Mouse (Mus musculus) intestine, embryonic 15.5 days (tissue): ENCODE data around the gene Ctu1. TPM values are rescaled to one million over a fixed set of nuclear protein-coding genes. Genes with fewer than 3 reads are reported as not detected.

Experiments used
- ATAC-seq: fragments of 200-750 bp; cut with Nextera tagmentation; 2 replicates; pipeline ENCODE4 v1.8.0; 2017; ENCODE audit warnings: moderate TSS enrichment, moderate library complexity
- H3K27ac ChIP-seq: fragments of 300-500 bp; sonication (generic); 2 replicates; pipeline ENCODE4 v1.5.1; 2015; ENCODE audit warnings: mild to moderate bottlenecking, inconsistent platforms
- H3K27me3 ChIP-seq: fragments of 300-500 bp; sonication (generic); replicated peaks from 2 replicates; pipeline ENCODE4 v1.6.1; 2015; ENCODE audit warnings: inconsistent platforms
- H3K36me3 ChIP-seq: fragments of 300-500 bp; sonication (generic); 2 replicates; pipeline ENCODE4 v1.6.1; 2015; ENCODE audit warnings: inconsistent platforms
- H3K4me1 ChIP-seq: fragments of 300-500 bp; sonication (generic); replicated peaks from 2 replicates; pipeline ENCODE4 v1.6.1; 2015; ENCODE audit warnings: inconsistent platforms
- H3K4me2 ChIP-seq: fragments of 300-500 bp; sonication (generic); replicated peaks from 2 replicates; pipeline ENCODE4 v1.6.1; 2015; ENCODE audit warnings: mild to moderate bottlenecking, inconsistent platforms
- H3K4me3 ChIP-seq: fragments of 300-500 bp; sonication (generic); replicated peaks from 2 replicates; pipeline ENCODE4 v1.5.1; 2015; ENCODE audit warnings: inconsistent platforms
- H3K9ac ChIP-seq: fragments of 300-500 bp; sonication (generic); 2 replicates; pipeline ENCODE4 v1.6.1; 2015; ENCODE audit warnings: inconsistent platforms
- H3K9me3 ChIP-seq: fragments of 300-500 bp; sonication (generic); 2 replicates; pipeline ENCODE4 v1.6.1; 2016; ENCODE audit warnings: inconsistent platforms
- WGBS: fragments of 180-500 bp; shearing (Covaris S2); methylation state at CpG from one replicate; pipeline ENCODE4 v1.1.7; 2015; 5-methylcytosine and 5-hydroxymethylcytosine counted together
- polyA plus RNA-seq: library from polyadenylated mRNA; unstranded; fragments of >200 nt; fragmentation: Nextera tagmentation; extraction: Ambion mirVana; gene quantifications from 2 replicates; pipeline ENCODE4 v1.2.1, GENCODE M21; 2015

The Ctu1 gene
- polyA plus RNA-seq, 1 experiment from 2014 or later: 12.7 TPM

DNA sequence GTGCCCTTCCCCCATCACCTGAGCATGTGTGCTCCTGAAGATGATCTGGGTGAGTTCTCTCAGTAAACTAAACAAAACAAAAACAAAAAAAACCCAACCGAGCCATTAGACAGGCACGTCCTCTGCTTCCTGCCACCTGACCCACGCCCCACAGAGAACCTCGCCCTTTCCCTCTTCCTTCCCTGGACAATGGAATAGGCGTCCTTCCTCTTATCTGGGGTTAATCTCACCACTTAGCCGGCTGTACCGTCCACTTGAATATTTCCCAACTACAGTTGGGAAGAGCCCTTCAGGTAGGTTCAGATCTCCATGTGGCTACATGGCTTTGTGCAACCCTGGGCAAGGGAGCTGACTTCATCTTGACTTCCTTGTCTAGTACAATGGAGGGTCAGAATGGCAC, 13.3 kb downstream of the Ctu1 start:
- WGBS: 56% methylated on average over 7 of the region's 7 CpGs

DNA sequence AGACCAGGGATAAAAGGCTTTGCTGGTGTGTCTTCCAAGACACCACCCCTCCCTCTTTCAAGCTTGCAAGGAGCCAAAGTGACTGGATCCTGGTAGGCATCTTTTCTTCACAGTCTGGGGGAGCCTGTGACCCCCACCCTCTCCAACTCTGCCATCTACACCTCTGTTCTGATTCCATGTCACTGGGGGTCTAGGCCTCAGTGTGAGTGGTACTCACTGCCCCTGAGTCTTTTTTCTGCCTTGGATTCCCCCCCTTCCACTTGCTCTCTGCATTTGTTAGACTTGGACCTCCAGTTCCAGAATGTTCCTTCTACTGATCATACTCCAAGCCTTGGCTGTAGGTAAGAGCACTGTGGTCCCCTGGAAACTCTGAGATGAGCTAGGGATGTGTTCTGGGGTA, 18.3 kb downstream of the Ctu1 start, which contains the start of gene Klk14:
Gene Klk14 (plus strand): TSS at position 301 of the 400 bp plus-strand sequence.
- H3K9ac ChIP-seq: no peak within 1 kb of the TSS
- H3K27ac ChIP-seq: no peak within 1 kb of the TSS
- ATAC-seq: no peak
- H3K36me3 ChIP-seq: no peaks in the 10 kb centered on the region
- H3K4me2 ChIP-seq: no peak within 1 kb of the TSS
- H3K27me3 ChIP-seq: no peaks in the 10 kb centered on the region
- H3K4me3 ChIP-seq: no peak within 1 kb of the TSS
- no peaks in the 10 kb centered on the region for H3K9me3 ChIP-seq
- H3K4me1 ChIP-seq: no peaks in the 10 kb centered on the region

More for the DNA sequence above, 13.3 kb downstream of the Ctu1 start:
- Histone ChIP-seq H3K4me2 (no peak overlapping the region), H3K36me3 (no peaks in the 10 kb centered on the region), H3K4me3 (no peak overlapping the region), H3K27me3 (no peaks in the 10 kb centered on the region), H3K4me1 (no peaks in the 10 kb centered on the region), H3K9ac (no peak overlapping the region), H3K9me3 (no peaks in the 10 kb centered on the region), H3K27ac (no peak overlapping the region)
- no peak for ATAC-seq

DNA sequence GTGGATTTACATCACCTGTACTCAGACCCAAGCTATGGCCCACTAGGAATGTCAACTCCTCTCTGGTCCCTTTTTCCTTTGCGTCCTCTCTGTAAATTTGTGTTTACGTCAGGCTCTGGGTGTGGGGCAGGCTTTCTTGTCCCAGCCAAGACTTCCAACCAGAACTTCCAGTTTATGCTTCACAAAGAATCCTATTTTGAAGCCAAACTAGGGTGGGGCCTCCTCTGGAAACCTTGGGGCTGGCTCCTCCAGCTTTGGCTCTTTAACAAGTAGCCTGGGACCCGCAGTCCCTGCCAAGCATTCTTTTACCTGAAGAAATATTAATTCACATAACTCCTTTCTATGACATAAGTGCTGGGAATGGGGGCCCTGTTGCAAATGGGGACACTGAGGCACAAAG, 38.2 kb downstream of the Ctu1 start:
- Histone ChIP-seq H3K9me3 (no peaks in the 10 kb centered on the region), H3K4me1 (0 out of 2 replicates have a peak, but pooled peaks cover 11% of the 10 kb centered on the region), H3K27ac (no peak overlapping the region), H3K4me3 (no peak overlapping the region), H3K9ac (no peak overlapping the region), H3K4me2 (no peak overlapping the region), H3K36me3 (no peaks in the 10 kb centered on the region), H3K27me3 (no peaks in the 10 kb centered on the region)
- WGBS: 83% methylated on average over 3 of the region's 3 CpGs
- no peak for ATAC-seq

DNA sequence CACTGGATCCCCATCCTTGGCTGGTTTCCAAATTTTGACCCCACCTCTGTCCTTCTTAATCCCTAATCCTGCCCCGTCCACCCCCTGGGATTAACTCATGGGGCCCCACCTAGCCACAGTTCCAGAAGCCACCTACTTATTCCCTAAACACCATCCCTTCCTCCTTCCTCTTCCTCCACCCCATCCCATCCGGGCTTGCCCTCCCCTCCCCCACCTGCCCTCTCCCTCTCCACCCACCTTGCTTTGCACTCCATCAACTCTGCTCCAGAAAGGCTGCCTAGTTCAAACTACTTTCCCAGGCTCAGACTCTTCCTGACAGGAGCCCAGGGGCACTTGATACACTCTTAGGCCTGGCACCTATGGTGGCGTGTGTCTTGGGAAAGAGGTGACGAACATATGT, 40.5 kb downstream of the Ctu1 start, which contains the start of gene Klk13:
Gene Klk13 (plus strand): TSS at position 301 of the 400 bp plus-strand sequence.
- Histone ChIP-seq H3K4me1 (0 out of 2 replicates have a peak, but pooled peaks cover 11% of the 10 kb centered on the region), H3K27ac (no peak within 1 kb of the TSS), H3K36me3 (no peaks in the 10 kb centered on the region), H3K9me3 (no peaks in the 10 kb centered on the region), H3K9ac (no peak within 1 kb of the TSS), H3K27me3 (no peaks in the 10 kb centered on the region), H3K4me2 (no peak within 1 kb of the TSS), H3K4me3 (no peak within 1 kb of the TSS)
- WGBS: 62% methylated on average over 4 of the region's 4 CpGs
- no peak for ATAC-seq

DNA sequence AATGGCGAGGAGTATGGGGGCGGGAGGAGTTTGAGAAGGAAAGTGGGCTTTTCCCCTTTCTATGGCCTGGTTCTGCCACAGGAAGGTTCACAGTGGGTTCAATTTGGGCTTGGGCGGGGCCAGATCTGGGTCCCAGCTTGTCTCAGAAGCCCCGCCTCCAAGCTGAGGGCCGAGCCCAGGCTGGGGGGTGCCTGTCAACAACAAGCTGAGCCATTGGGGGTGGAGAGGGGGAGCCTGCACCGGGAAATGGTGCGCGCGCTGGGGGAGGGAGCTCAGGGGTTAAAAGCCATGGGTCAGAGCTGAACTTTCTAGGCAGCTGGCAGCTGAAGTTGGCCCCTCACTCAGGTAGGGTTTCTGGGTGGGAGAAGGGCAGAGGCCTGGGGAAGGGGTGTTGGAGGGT, 41.1 kb downstream of the Ctu1 start:
- Histone ChIP-seq H3K9ac (no peak overlapping the region), H3K4me1 (0 out of 2 replicates have a peak, but pooled peaks cover 11% of the 10 kb centered on the region), H3K9me3 (no peaks in the 10 kb centered on the region), H3K4me2 (no peak overlapping the region), H3K27ac (no peak overlapping the region), H3K36me3 (no peaks in the 10 kb centered on the region), H3K4me3 (no peak overlapping the region), H3K27me3 (no peaks in the 10 kb centered on the region)
- 18% methylated on average over 9 of the region's 9 CpGs for WGBS
- ATAC-seq: no peak

DNA sequence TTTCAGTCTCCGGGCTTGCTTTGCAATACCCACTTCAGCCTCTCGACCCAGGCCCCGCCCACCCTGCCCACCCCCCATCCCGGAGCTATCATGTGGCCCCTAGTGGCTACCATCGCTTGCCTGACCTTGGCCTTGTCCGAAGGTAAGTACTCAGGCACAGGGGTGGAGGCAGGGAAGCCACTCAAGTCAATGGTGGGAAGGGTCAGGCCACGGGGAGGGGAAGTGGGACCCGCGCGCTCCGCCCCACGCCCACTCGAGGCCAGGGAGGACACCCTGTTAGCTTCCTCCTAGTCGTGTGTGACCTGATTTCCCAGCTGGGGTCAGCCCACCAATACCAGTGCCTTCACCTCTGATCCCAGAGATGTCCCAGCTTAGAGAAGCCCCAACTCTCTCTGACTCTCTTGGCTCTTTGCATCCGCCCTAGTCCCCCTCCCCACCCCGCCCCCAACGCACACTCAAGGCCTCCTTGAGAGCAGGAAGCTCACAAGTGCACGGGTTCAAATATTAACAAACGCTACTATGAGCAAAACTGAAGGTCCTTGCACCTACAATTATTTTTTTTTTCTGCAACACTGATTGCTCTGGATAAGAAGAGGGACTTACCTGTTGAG, 42.0 kb downstream of the Ctu1 start:
- no peaks in the 10 kb centered on the region for H3K9me3 ChIP-seq
- no peak for ATAC-seq
- no peaks in the 10 kb centered on the region for H3K27me3 ChIP-seq
- no peak overlapping the region for H3K9ac ChIP-seq
- H3K4me1 ChIP-seq: 0 out of 2 replicates have a peak, but pooled peaks cover 11% of the 10 kb centered on the region
- peak overlapping the region; percentile 29 for H3K4me2 ChIP-seq
- 9% methylated on average over 19 of the region's 19 CpGs for WGBS
- no peaks in the 10 kb centered on the region for H3K36me3 ChIP-seq
- H3K4me3 ChIP-seq: no peak overlapping the region
- no peak overlapping the region for H3K27ac ChIP-seq

Other genes starting within 250 kb of the Ctu1 start
- gene Lim2, start 244.3 kb upstream of the Ctu1 start, polyA plus RNA-seq: 0.97 and 1.2 TPM in 2 replicates
- 2.3 and 3.6 TPM in 2 replicates for gene Nkg7, start 234.9 kb upstream of the Ctu1 start, polyA plus RNA-seq
- 0.23 TPM in 1 of 2 replicates, not detected in the other for gene Cldnd2, start 231.2 kb upstream of the Ctu1 start, polyA plus RNA-seq
- 429 and 478 TPM in 2 replicates for gene Etfb, start 227.9 kb upstream of the Ctu1 start, polyA plus RNA-seq
- 0.40 and 0.52 TPM in 2 replicates for gene Gm45233, start 227.9 kb upstream of the Ctu1 start, polyA plus RNA-seq
- 2.4 and 4.1 TPM in 2 replicates for gene Vsig10l, start 208.9 kb upstream of the Ctu1 start, polyA plus RNA-seq
- gene Iglon5, start 181.9 kb upstream of the Ctu1 start, polyA plus RNA-seq: 0.38 and 0.56 TPM in 2 replicates
- gene 4931406B18Rik, start 166.1 kb upstream of the Ctu1 start, polyA plus RNA-seq: not detected in 2 replicates
- 1.8 and 1.9 TPM in 2 replicates for gene Cd33, start 127.6 kb upstream of the Ctu1 start, polyA plus RNA-seq
- 2.7 and 2.8 TPM in 2 replicates for gene Zfp658, start 109.8 kb upstream of the Ctu1 start, polyA plus RNA-seq
- gene Zfp719, start 92.4 kb upstream of the Ctu1 start, polyA plus RNA-seq: 8.7 and 10.1 TPM in 2 replicates
- gene Zfp819, start 64.8 kb upstream of the Ctu1 start, polyA plus RNA-seq: 0.09 TPM in 2 replicates
- gene Ceacam18, start 37.3 kb upstream of the Ctu1 start, polyA plus RNA-seq: 4.7 and 5.2 TPM in 2 replicates
- 1.6 and 1.8 TPM in 2 replicates for gene Siglece, start 11.9 kb upstream of the Ctu1 start, polyA plus RNA-seq
- gene Klk14, start 18.4 kb downstream of the Ctu1 start, polyA plus RNA-seq: 0.15 TPM in 1 of 2 replicates, not detected in the other
- 0.18 and 0.60 TPM in 2 replicates for gene Klk13, start 40.6 kb downstream of the Ctu1 start, polyA plus RNA-seq
- gene Klk12, start 96.9 kb downstream of the Ctu1 start, polyA plus RNA-seq: not detected in 2 replicates
- 0.46 and 0.58 TPM in 2 replicates for gene Klk11, start 102.6 kb downstream of the Ctu1 start, polyA plus RNA-seq
- gene Klk10, start 109.0 kb downstream of the Ctu1 start, polyA plus RNA-seq: 3.0 and 3.4 TPM in 2 replicates
- gene Klk9, start 119.9 kb downstream of the Ctu1 start, polyA plus RNA-seq: not detected in 2 replicates
- 14.5 and 15.1 TPM in 2 replicates for gene Klk8, start 125.6 kb downstream of the Ctu1 start, polyA plus RNA-seq
- gene Klk7, start 139.3 kb downstream of the Ctu1 start, polyA plus RNA-seq: not detected in 2 replicates
- gene Klk6, start 152.5 kb downstream of the Ctu1 start, polyA plus RNA-seq: not detected in 2 replicates
- gene Klk5, start 170.0 kb downstream of the Ctu1 start, polyA plus RNA-seq: not detected in 2 replicates
- gene Klk4, start 209.1 kb downstream of the Ctu1 start, polyA plus RNA-seq: not detected in 2 replicates